Mouse (Mus musculus): ENCODE results near the gene Gm20388.

DNA sequence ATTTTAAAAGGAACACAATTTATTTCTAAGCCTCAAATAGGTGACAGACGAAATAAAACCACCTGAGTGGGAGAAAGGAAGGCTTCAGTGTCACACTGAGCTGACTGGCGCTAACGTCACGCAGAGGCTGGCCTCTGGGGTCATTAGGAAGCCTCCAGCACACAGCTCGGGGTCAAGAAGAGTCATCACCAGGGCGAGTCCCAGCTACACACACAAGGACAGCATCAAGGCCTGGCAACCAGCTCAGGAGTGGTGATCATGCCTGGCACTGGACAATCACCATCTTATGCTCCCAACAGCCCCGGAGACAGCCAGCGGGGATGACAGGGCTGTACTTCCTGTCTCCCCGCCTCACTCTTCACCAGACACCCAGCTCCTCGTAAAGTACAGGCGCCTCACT is 1647.1 kb downstream of the Gm20388 start:
- TF ChIP-seq POLR2A (IDR thresholded peaks at IDR 0.05; ENCODE audit: extremely low read depth, insufficient read depth, low read length) (no peak), CTCF (IDR thresholded peaks at IDR 0.05; ENCODE audit: extremely low read depth, insufficient read depth, low read length) (no peak)

Data from cortical plate, adult 2 months (tissue).